Mouse (Mus musculus) heart, adult 9 months (tissue): ENCODE data around the gene Zfp423.

Source experiments
- DNase-seq, 2 experiments: peaks; one replicate each; pipeline ENCODE4 v3.0.0; 2022; ENCODE audit warnings: low spot score in 2 of 2

Gene Zfp423

GRCm38 (mm10) chr8:87804327-87804900 is 155.0 kb downstream of the Zfp423 start:
- DNase-seq, result peak; percentile 79 to 85

GRCm38 (mm10) chr8:87803437-87803836 is 156.0 kb downstream of the Zfp423 start:
- peak; percentile 24 to 39 for DNase-seq

- no peak for DNase-seq
These were observed 156.8 kb downstream of the Zfp423 start for GRCm38 (mm10) chr8:87802571-87802970.

GRCm38 (mm10) chr8:87800121-87800520 is 159.3 kb downstream of the Zfp423 start:
- no peak for DNase-seq

GRCm38 (mm10) chr8:87796234-87796633 is 163.2 kb downstream of the Zfp423 start:
- DNase-seq, result no peak

GRCm38 (mm10) chr8:87794639-87795038 is 164.8 kb downstream of the Zfp423 start:
- no peak for DNase-seq

GRCm38 (mm10) chr8:87791103-87791502 is 168.3 kb downstream of the Zfp423 start:
- DNase-seq, result peak; percentile 33 to 50

GRCm38 (mm10) chr8:87784641-87785439 is 174.6 kb downstream of the Zfp423 start:
- no peak for DNase-seq

- no peak for DNase-seq
These were observed 175.2 kb downstream of the Zfp423 start for GRCm38 (mm10) chr8:87784227-87784626.

- peak; percentile 47 to 61 for DNase-seq
These were observed 176.2 kb downstream of the Zfp423 start for GRCm38 (mm10) chr8:87783198-87783597.

GRCm38 (mm10) chr8:87777586-87777985 is 181.8 kb downstream of the Zfp423 start:
- no peak for DNase-seq

- DNase-seq, result no peak
These were observed 183.5 kb downstream of the Zfp423 start for GRCm38 (mm10) chr8:87775889-87776288.

GRCm38 (mm10) chr8:87774966-87775365 is 184.4 kb downstream of the Zfp423 start:
- no peak for DNase-seq

GRCm38 (mm10) chr8:87772894-87773502 is 186.4 kb downstream of the Zfp423 start:
- DNase-seq, result no peak

GRCm38 (mm10) chr8:87767882-87768281 is 191.5 kb downstream of the Zfp423 start:
- no peak for DNase-seq

- DNase-seq, result no peak
These were observed 194.1 kb downstream of the Zfp423 start for GRCm38 (mm10) chr8:87765276-87765675.

GRCm38 (mm10) chr8:87758750-87759149 is 200.6 kb downstream of the Zfp423 start:
- no peak for DNase-seq

GRCm38 (mm10) chr8:87754853-87755252 is 204.5 kb downstream of the Zfp423 start:
- DNase-seq, result no peak

- no peak for DNase-seq
These were observed 205.8 kb downstream of the Zfp423 start for GRCm38 (mm10) chr8:87753636-87754035.

- DNase-seq, result no peak
These were observed 206.2 kb downstream of the Zfp423 start for GRCm38 (mm10) chr8:87753148-87753547.

GRCm38 (mm10) chr8:87752710-87753109 is 206.7 kb downstream of the Zfp423 start:
- no peak for DNase-seq

- peak in 1 of 2 experiments; percentile 14 for DNase-seq
These were observed 211.8 kb downstream of the Zfp423 start for GRCm38 (mm10) chr8:87747582-87747981.

GRCm38 (mm10) chr8:87747142-87747541 is 212.3 kb downstream of the Zfp423 start:
- DNase-seq, result no peak
